Mouse (Mus musculus) olfactory bulb, adult 2 months (tissue): ENCODE data around the gene Ndufs6. TPM values are rescaled to one million over a fixed set of nuclear protein-coding genes. Genes with fewer than 3 reads are reported as not detected.

Experiments used
- H3K27ac ChIP-seq: fragments of 200-500 bp; 2 replicates; pipeline ENCODE4 v1.5.1; 2012; ENCODE audit warnings: low read depth, low read length; ENCODE audit not compliant: insufficient read depth
- H3K4me1 ChIP-seq: fragments of 200-500 bp; 2 replicates; pipeline ENCODE4 v1.6.1; 2012; ENCODE audit warnings: low read length; ENCODE audit not compliant: control insufficient read depth, insufficient read depth
- H3K4me3 ChIP-seq: fragments of 200-500 bp; 2 replicates; pipeline ENCODE4 v1.5.1; 2012; ENCODE audit warnings: mild to moderate bottlenecking, low read depth, low read length, moderate library complexity; ENCODE audit not compliant: insufficient read depth
- CTCF ChIP-seq: fragments of 200-500 bp; IDR thresholded peaks from 2 replicates; pipeline ENCODE4 v1.5.1; 2012; ENCODE audit warnings: low read depth, mild to moderate bottlenecking, low read length, moderate library complexity; ENCODE audit not compliant: insufficient read depth
- POLR2A ChIP-seq: fragments of 200-500 bp; IDR thresholded peaks from 2 replicates; pipeline ENCODE4 v1.6.1; 2012; ENCODE audit warnings: mild to moderate bottlenecking, low read depth, low read length, moderate library complexity; ENCODE audit not compliant: insufficient read depth
- whole genome bisulfite sequencing: fragments of 180-500 bp; shearing (Covaris S2); methylation state at CpG from one replicate; pipeline ENCODE4 v1.1.7; 2018; 5-methylcytosine and 5-hydroxymethylcytosine counted together
- polyA plus RNA-seq: library from polyadenylated mRNA; stranded (reverse); fragments of >200 nt; gene quantifications from 2 replicates; pipeline ENCODE4 v1.2.4, GENCODE M21; 2012; ENCODE audit warnings: low replicate concordance; ENCODE audit not compliant: missing spikeins, insufficient read depth, insufficient read length

Ndufs6 gene
- polyA plus RNA-seq, 1 experiment, result not detected

DNA sequence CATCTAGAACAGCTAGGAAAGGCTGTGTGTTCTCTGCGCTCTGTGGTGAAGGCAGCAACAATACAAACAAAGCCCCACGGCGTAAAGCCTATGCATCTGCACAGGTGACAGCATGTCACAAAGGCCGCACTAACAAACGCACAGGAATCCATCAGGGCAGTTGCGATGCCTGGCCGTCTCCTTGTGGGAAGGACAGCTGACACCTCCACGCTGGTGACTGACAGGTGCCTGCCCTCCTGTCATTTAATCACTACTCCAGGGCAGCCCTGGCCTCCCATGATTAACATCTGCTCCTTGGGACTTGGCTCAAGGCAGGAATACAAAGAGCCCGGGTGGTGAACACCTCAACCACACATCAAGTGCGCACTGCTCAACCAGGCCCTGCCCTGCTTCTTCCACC, 5.7 kb downstream of the Ndufs6 start:
- Histone ChIP-seq H3K4me3 (no peak overlapping the region), H3K27ac (no peak overlapping the region), H3K4me1 (peaks cover 5% of the 10 kb centered on the region)
- WGBS, result 95% methylated on average over 10 of the region's 10 CpGs
- TF ChIP-seq CTCF, result no peak
- no peak for TF ChIP-seq POLR2A

- Histone ChIP-seq H3K4me3 (no peak overlapping the region), H3K27ac (no peak overlapping the region), H3K4me1 (0 out of 2 replicates have a peak, but pooled peaks cover 3% of the 10 kb centered on the region)
- 99% methylated on average over 4 of the region's 4 CpGs for WGBS
- TF ChIP-seq POLR2A, result no peak
- TF ChIP-seq CTCF, result no peak
Observed at GRCm38 (mm10) chr13:73320048-73320447, 8.3 kb downstream of the Ndufs6 start.

- Histone ChIP-seq H3K4me1 (no peaks in the 10 kb centered on the region), H3K4me3 (no peak overlapping the region), H3K27ac (no peak overlapping the region)
- 39% methylated on average over 8 of the region's 8 CpGs for WGBS
- TF ChIP-seq CTCF, result peak; percentile 27; the same call in 1 of the 2 replicates
- TF ChIP-seq POLR2A, result no peak
Observed at GRCm38 (mm10) chr13:73310183-73310929, 18.0 kb downstream of the Ndufs6 start.

GRCm38 (mm10) chr13:73306430-73306829, 21.9 kb downstream of the Ndufs6 start:
- WGBS, result 74% methylated on average over 4 of the region's 4 CpGs
- Histone ChIP-seq H3K4me1 (no peaks in the 10 kb centered on the region), H3K4me3 (no peak overlapping the region), H3K27ac (no peak overlapping the region)
- TF ChIP-seq POLR2A (no peak), CTCF (no peak)

DNA sequence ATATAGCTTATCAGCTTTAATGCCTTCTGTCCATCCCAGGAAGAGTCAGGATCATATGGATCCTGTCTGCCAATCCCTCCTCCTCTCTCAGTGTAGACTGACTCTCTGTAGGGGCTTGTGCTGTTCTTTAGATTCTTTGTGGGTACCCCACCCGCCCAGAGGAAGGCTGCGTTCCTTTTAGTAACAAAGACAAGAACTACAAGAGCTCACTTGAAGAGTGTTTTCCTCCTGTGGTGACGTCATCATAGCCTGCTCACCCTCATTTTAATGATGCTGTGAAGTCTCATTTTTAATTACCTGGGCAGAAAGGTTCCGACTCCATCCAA, 22.3 kb downstream of the Ndufs6 start:
- Histone ChIP-seq H3K27ac (no peak overlapping the region), H3K4me1 (no peaks in the 10 kb centered on the region), H3K4me3 (no peak overlapping the region)
- WGBS, result 61% methylated on average over 4 of the region's 4 CpGs
- no peak for TF ChIP-seq CTCF
- TF ChIP-seq POLR2A, result no peak

DNA sequence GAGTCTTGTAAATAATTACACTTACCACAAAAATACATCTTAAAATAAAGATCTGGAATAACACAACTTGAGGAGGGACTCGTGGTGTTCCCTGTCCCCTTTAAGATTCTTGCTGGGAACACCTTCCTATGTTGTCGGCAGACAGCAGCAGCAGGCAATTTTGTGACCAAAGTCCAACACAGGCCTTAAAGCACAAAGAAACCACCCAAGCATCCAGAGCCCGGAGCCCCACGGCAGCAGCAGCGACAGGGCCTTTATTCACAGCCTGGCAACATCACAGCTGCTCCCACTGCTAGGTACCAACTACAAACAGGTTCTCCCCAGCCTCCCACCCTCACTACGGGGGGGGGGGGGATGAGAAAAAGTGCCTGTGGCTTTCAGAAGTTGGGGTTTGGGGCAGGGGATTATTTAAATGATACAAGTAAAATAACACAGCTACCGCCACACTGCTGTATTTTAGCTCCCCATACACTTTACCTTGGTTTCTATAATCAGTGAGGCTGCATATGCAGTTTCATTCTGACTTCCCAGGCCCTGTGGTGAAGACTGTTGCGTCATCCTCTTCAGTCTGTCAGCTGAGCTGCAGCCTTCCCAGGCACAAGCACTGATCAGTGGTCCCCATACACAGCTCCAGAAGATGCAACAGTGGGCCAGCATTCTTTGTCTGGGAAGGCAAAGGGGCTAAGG, 22.8 kb downstream of the Ndufs6 start:
- no peak for TF ChIP-seq POLR2A
- no peak for TF ChIP-seq CTCF
- 65% methylated on average over 8 of the region's 8 CpGs for WGBS

GRCm38 (mm10) chr13:73304729-73305128, 23.6 kb downstream of the Ndufs6 start:
- Histone ChIP-seq H3K4me1 (no peaks in the 10 kb centered on the region), H3K4me3 (no peak overlapping the region), H3K27ac (no peak overlapping the region)
- WGBS, result 82% methylated on average over 6 of the region's 6 CpGs
- TF ChIP-seq CTCF, result no peak
- TF ChIP-seq POLR2A, result no peak

More for the DNA sequence above, 22.8 kb downstream of the Ndufs6 start:
- Histone ChIP-seq H3K27ac (no peak overlapping the region), H3K4me3 (no peak overlapping the region), H3K4me1 (no peaks in the 10 kb centered on the region)

- Histone ChIP-seq H3K4me3 (no peak overlapping the region), H3K4me1 (no peaks in the 10 kb centered on the region), H3K27ac (no peak overlapping the region)
- TF ChIP-seq CTCF (no peak), POLR2A (no peak)
- WGBS, result 93% methylated on average over 5 of the region's 5 CpGs
Observed at GRCm38 (mm10) chr13:73299322-73299721, 29.0 kb downstream of the Ndufs6 start.

DNA sequence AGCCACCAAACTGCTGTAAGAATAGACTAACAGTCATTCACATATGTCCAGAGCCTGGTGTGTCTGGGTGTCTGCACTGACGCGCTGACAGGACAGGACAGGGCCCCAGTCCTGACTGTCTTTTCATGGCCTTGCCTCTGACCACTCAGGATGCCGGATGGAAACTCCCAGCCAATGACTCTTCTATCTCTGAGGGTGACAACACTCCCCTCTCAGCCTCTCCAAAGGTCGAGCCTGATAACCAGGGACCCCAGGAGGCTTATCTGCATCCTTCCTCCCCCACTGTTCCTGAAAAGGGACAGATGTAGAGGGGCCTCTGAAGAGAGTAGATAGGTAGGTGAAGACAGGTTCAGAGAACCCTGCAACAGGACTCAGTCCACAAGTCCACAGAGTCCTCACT, 29.6 kb downstream of the Ndufs6 start:
- Histone ChIP-seq H3K4me1 (no peaks in the 10 kb centered on the region), H3K4me3 (no peak overlapping the region), H3K27ac (no peak overlapping the region)
- WGBS, result 89% methylated on average over 4 of the region's 4 CpGs
- TF ChIP-seq CTCF (no peak), POLR2A (no peak)
